Mouse (Mus musculus) ovary, adult 18-20 months (tissue): ENCODE measurements around the gene Arcn1.

ENCODE experiments used
- DNase-seq: peaks from one replicate; pipeline ENCODE4 v3.0.0; 2022; ENCODE audit warnings: low spot score, mixed read lengths

Arcn1 gene

DNA sequence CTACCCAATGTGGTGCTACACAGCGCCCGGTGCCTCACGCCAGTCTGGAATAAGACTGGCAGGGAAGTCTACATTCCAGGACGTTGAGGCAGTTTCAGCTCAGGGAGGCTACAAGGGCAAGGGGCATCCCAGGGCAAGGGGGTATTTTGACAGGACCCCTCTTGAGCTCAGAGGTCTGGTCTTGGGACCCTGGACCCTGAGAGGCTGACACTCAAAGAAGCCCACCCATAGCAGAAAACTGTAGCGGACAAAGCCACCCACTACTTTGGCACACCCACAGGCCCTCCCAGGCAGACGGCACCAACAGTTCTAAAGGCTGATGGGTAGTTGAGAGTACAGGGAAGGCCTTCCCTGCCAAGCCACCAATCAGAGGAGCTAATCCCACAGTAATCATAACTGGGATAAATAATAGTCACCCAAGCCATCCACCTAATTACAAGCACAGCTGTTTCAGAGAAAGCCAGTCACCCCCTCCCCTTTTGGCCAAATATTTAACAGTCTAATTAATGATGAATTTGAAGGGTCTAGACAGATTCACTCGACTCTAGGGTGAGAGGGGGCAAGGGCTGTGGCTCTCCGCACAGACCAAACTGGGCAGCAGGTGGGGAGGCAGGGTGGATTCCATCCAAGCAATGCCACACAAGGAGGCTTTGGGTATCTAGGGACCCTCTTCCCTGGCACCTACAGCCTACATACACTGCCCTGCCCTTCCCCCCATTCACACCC, 47.9 kb downstream of the Arcn1 start:
- no peak for DNase-seq

DNA sequence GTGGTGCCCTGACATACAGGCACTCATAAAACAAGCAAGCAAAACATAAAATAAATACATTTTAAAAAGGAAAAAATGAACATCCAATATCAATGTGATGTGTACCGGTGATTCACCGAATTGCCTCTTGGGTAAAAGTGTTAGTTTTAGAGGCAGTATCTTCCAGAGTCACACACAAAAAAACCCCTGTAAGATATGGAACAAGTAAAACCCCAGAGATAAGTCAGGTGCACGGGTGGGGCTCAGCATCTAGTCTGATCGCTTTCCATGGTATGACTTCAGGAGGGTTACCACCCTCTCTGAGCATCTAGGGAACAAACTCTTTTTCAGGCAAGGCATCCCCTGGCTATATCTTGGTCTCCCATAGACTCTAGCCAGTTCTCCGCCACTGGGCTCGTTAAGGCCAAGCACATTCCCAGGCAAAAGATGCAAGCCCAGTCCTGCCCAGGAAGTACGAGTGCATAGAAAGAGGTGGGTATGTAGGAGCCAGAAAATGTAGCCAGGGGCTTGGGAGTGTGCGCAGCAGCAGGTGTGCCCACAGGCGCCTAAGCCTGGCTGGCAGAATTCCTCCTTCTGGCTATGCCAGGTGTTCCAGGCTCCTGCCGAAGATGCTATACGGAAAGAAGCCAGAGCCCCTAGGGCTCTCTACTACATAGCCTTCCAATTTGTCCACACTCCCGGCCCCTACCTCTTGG, 48.6 kb downstream of the Arcn1 start:
- DNase-seq: no peak

DNA sequence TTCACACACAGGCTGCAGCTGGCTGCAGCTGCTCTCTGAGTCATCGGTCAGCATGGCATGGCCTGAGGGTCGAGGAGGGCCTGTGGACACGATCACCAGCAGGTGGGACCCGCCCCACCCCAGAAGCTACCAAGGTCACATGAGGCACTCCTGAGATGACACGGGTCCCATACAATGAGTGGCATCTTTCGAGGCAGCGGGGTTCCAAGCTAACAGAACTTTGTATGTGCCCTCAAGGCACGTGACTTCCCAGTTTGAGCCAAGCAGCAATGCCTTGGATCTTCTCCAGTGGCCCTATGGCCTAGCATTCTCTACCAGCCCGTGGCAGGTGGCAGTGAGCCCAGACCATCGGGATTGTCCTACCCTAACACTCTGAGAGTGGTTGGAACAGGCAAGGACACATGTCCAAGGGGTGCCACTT, 49.8 kb downstream of the Arcn1 start:
- DNase-seq: no peak

DNA sequence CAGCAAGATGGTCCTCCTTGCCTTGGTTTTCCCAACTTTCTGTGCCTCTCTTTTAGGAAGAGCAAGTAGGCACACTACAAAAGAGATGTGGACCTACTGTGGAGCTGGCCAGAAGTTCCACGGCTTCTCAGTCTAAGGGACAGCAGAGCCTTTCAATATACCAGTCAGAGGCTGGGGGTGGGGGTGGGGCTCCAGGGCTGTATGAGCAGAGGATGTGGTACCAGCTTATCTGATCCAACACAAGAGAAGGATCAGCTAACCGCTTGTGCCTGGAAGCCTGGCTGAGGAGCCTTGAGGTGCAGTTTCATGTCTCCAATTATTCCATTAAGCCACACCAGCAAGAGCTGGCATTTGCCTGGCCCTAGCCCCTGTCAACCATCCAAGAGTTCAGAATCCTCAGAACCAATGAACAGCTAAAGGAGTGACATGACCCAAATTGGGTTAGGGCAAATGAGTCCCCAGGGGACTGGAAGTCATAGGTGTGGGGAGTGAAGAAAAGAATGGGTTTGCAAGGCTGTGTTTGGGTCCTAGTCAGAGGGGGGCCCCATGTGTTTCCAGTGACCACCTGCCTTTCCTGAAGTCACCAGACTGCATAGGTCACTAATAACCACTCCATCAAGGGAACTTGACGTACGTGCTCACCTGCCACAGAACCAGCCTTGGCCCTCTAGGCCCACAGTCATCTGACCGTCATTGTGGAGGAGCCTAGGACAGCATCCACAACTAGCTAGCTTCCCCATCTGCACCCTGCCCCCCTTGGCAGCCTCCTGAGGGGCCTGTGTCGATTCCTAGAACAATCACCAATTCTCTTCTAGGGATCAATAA, 50.4 kb downstream of the Arcn1 start:
- no peak for DNase-seq

DNA sequence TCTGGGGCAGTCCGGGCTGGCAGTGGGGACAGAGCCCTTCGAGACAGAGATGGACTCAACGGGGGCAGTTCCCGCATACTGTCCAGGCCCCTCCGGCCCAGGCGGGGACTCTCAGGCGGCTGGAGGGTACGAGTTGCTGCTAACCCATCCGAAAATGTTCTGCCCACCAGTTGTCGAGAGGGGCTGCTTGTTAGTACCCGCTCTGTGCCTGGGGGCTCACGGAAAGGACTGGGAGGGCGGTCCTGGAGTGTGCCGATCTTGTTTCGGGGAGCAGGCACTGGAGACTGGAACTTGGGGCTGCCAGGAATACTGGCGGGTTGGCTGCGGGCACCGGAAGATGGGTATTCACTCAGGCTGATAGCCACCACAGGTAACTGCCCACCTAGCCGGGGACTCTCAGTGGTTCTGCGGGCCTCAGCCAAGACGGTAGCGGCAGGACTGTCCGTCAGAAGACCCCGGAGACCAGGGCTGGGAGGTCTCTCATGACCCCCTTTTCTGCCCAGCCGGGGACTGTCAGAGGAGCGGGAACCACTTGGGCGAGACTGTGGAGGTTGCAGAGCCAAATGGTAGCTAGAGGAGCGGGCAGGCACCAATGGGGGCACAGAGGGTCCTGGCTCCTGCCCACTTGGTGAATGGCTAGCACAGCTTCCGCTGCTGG, 51.8 kb downstream of the Arcn1 start:
- DNase-seq: no peak

DNA sequence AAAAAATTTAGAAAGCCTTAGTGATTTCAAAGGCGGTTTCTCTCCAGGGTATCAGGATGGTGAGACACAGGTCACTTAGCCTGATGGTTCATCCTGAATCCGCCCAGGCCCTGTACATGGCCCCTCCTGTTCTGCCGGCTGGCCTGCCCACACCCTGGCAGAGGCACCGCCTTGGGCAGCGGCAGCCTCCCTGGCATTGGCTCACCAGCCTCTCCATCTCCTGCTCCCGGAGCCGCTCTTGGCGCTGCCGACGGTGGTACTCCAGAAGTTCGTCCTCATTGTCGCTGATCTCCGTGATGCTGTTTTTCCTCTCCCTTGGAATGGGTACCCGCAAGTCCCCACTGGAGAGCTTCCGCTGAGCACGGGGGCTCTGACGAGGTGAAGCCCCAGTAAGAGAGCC, 52.5 kb downstream of the Arcn1 start:
- DNase-seq: no peak

DNA sequence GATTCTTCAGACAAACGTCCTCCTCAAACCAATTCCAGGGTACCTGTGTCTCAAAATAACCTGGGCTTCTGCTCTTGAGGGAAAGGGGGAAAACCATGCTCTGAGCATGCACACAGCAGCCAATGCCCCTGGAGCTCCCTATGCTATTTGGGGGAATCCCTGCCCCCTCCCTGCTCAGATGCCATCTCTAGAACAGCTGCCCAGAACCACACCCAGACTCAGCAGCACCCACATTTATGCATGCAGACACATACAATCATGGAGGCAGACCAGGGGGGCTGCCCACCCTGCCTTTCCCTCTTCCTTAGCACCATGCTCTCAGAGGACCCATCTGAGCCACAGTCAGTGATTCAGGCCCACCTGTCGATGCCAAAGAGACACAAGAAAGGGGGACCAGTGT, 54.1 kb downstream of the Arcn1 start:
- no peak for DNase-seq

DNA sequence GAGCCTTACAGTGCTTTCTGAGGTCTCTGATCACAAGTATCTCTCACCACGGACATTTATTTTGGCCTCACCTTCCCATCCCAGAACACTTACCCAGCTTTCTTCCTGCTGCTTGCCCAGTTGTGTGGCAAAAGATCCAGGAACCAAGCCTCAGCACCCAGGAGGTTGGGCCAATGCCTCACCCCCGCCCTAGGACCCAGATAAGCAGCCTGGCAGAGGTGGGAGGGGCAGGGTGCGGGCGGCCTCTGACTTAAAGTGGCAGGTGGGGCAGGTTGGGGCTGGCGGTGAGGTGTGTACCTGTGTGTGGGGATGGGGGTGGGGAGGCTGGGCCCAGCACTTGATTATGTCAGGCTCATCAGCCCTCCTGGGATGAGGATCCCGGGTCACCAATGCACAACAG, 54.6 kb downstream of the Arcn1 start:
- DNase-seq: no peak

DNA sequence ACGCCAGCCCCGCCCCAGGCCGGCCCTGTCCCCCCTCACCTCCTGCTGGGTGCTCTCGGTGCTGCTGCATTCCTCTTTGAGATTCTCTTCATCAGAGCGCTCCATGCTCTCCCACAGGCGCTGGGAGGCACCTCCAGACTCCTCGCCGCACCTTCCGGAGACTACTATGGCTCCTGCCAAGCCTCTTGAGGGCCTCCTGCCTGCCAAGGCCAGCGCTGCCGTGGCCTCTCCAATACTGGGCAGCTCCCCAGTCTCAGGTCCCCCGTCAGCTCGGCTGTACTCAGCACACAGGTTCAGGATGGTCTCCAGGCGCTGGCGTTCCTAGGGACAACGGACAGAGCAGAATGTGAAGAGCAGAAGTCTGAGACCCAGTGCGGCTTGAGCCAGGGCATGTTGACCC, 56.0 kb downstream of the Arcn1 start:
- DNase-seq: no peak

DNA sequence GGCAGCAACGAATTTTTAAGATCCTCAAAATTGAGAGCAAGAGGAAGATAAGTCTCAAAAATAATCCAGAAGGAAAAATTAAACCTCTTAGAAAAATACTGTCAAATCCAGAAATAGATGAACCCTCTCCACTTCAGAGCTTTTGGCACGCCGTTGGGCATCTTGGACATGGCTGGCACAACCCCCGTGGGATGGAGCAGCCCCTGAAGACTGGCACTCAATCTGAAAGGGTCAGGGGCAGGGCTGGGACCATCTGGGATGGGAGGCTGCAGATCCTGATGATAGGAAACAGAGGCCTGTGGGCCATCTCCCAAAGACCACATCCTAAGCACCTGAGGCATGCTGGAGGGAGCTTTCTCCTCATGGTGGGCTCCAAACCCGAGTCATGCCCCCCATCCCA, 57.4 kb downstream of the Arcn1 start:
- DNase-seq: no peak

DNA sequence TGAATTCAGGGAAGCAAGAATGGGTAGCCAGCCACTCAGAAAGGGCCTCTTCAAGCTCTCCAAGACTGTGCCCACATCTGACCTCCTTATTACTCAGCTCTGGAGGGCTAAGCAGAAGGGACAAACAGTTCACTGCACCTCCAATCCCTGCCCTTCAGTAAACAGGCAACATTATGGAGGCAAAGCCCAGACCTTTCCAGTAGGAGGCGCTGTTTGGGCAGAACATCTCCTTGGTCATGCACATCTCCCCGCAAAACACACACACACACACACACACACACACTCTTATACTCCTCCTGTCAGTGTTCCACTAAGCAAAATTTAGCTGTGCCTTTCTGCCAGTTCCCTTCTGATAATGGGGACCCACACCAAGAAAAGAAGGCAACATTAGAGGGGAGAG, 58.0 kb downstream of the Arcn1 start:
- no peak for DNase-seq

DNA sequence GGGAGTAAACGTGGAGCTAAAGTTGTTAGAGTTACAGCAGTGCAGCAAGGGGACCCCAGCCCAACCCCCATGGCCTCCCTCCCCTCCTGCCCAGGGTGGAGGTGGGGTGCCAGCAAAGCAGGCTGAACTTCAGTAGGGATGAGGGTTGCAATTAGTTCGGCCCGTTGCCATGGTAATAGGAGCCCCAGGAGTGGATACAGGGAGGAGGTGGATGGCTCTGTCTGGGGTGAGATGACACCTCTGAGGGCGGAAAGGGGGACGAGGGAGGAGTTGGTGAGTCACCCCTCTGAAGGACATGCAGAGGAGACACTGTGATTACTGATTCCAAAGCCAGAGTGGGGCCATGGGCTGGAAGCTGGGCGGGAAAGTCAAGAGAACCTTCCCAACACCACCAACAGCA, 58.7 kb downstream of the Arcn1 start:
- DNase-seq: peak; percentile 70

DNA sequence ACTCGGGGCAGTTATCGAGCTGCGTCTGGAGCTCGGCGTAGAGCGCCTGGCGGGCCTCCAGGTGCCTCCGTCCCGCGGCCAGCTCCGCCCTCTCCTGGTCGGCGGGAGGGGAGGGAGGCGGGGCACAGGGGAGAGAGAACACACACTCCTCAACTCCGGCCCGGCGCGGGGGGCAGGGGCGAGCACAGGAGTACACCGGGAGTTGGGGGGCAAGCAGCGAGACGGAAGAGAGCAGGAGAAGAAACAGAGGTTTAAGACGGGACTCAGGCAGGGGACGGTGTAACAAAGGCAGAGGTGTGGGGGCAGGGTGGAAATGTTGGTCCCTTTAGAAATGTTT, 59.2 kb downstream of the Arcn1 start:
- DNase-seq: peak; percentile 82

DNA sequence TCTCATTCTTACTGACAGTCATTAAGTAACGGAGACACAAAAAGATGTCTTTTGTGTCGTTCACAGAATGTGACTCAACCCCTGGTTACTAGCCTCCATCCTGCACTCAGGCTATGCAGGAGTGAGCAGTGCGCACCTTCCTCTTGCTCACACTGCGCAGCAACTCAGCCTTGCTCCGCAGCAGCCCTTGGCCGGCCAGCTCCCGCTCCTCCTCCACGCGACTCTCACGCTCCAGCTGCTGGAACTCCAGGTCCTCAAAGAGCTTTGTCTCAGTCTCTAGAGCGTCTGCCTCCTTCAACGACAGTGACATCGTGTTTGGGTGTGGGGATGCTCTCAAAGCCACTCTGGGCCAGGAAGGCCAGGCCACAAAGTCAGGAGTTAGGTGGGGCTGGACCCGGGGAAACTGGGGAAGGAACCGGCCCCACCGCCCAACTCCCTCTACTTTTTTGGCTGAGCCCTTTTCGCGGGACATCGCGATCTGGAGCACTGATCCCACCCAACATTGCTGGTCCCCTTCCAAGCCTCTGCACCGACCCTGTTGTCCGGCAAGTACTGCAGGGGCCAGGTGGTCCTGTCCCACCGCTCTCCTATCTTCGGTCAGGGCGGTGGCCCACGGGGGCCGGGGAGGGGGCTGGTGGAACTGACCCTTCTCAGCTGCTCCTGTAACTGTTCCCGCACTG, 59.8 kb downstream of the Arcn1 start:
- DNase-seq: no peak

DNA sequence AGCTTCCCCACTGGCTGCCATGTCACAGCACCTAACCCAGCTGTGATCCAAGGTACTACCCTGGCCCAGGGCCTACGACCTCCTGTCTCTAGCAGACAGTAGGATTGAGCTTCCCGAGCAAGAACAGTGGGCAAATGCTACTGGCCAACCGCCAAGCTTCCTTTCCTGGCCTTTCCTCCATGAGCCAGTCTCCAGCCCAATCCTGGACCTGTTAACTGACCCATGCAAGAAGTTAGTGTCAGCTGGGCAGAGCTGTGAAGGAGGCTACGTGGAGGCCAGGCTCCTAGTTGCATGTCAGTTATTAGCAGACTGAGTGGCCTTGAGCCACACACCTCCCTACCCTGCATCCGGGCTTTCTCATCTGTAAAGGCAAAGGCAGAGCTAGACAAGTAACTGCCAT, 67.9 kb downstream of the Arcn1 start:
- no peak for DNase-seq

DNA sequence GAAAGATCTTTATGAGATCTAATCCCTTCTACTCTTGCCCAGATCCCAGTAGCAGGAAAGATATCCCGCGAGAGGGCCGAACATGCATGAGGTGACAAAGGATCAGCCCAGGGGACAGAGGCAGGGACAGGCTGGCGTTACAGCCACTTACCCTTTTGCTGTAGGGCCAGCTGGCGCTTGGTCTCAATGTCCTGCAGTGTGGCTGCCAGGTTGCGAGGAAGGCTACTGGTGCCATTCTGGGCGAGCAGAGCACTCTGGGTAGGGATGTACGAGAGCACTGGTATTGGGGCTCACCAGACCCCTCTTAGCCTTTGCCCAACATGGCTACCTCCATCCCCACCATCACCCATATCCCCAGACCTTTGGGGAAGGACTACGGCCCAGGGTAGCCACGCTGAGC, 68.4 kb downstream of the Arcn1 start:
- DNase-seq: no peak

DNA sequence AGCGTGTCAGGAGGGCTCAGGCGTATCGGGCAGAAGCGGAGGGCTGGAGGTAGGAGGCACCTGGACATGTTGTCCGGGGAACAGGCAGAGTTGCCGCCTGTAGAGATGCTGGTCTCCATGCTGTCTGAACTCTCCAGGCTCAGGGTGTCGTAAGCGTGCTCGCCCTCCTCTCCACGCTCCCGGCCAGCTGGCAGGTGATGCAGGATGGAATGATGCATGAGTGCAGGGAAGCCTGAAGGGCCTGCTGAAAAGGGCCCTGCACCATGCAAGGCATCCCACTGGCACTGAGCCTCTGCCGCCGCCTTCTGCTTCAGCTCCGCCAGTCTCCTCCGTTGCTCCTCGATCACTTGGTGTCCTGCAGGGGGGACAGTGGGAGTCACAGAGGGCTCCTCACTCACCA, 69.8 kb downstream of the Arcn1 start:
- no peak for DNase-seq

DNA sequence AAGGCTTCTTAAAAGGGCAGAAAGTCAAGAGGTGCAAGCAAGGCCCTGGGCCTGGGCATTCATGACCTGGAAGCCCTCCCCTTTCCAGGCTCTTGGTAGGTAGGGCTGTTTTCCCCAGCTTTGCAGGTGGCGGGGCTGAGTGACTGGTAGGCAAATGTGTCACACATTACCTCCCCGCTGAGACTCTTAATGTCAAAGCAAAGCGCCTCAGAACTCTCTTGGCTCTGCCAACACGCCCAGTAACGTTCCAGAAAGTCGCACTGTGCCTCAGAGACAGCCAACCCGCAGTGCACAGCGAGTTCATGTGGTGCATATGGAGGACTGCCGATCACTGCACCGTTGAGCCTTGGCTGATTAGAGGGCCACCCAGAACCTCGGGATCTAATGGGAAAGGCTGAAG, 74.6 kb downstream of the Arcn1 start:
- DNase-seq: no peak

DNA sequence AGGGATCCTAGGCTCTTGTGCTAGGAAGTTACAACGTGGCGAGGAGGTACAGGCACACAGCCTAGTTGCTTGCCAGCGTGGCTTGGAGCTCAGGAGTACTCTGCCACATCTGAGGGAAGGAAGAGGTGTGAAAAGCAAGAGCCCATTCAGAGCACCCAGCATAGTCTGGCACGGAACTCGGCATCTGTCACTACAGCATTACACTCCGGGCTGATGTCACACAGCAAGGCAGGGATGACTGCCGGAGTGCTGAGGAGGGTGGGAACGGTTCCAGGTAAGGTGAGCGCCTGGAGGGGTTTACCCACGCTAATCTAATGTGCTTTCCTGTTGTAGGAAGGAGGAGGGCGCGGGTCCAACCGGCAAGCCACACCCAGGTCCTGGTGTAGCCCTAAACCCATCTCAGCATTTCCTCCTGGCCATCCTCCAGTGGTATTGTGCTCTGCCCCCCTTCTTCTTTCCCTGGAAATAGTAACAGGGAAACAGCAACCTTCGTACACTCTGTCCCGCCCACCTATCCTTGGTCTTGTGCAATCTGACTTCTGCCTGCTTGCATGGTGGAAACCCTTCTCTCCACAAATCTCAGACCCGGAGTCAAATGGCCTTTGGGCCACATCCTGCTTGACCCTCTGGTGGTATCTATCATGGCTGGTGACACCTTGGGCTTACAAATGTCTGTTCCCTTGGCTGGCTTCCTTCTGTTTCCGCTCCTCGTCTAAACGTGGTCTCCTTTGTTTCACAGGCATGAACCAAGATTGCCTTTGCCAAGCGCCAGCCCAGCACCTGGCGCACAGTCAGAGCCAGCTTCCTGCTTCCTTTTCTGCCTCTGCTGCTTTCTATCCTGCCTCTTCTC, 75.7 kb downstream of the Arcn1 start:
- peak; percentile 52 for DNase-seq
